Mouse (Mus musculus): ENCODE data around the gene Slc16a7. TPM values are rescaled to one million over a fixed set of nuclear protein-coding genes. Genes with fewer than 3 reads are reported as not detected.

Slc16a7 gene
- total RNA-seq, 2 experiments from 2014 or later = 7.8 to 12.8 TPM

DNA sequence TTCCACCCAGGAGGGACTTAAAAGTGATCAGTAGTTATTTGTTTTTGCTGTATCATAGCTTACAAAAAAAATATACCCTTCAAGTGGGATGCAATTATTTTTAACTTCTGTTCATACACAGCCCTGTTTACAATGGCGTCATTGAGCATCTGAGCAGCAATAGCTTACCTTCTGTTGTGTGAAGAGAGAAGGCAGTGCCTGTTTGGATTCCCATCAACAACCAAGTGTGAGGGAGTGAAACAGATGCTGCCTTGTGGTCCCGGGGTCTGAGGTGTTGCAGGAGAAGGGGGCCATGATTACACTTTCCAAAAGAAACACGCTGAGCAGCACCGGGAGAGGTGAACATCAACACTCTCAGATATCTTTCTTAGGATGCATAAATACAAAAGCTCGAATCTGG lies 201.7 kb downstream of the Slc16a7 start:
- no peak for DNase-seq (ENCODE audit: low spot score in 2 of 2)

DNA sequence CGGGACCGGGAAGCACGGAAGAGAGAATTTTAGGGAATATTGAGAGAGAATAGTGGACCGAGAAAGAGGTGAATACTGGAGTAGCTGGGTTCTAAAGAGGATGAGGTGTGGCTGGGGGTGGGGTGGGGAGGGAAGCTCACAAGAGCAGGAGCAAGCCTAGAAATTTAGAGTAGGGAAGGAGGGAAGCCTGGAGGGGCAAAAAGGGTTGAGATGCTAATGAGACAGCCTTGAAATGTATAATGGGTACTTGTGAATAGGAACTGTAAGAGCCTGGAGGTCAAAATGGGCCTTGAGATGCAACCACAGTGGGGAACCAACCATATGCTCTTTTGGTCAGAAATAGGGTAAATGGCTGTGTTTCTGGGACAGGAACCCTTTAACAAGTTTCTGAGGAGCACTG lies 203.9 kb downstream of the Slc16a7 start:
- no peak for DNase-seq (ENCODE audit: low spot score in 2 of 2)

DNA sequence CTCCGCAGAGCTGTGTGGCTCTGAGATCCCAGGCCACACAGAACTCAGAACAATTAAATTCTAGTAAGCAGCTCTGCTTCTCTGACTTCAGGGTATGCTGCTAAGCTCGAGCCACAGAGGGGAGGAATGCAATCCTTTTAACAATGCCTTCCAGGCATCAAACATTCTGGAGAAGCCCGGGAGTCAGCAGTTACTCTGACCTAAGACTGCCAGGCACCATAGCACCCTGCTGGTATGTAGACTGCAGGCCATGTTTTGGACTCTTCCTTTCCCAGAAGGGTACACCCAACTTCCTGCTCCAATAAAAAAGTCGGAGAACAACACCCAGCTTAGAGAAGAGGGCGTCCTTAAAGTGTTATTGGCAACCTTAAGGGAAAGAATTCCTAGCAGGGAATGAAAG lies 205.1 kb downstream of the Slc16a7 start:
- DNase-seq (ENCODE audit: low spot score in 2 of 2) = no peak

DNA sequence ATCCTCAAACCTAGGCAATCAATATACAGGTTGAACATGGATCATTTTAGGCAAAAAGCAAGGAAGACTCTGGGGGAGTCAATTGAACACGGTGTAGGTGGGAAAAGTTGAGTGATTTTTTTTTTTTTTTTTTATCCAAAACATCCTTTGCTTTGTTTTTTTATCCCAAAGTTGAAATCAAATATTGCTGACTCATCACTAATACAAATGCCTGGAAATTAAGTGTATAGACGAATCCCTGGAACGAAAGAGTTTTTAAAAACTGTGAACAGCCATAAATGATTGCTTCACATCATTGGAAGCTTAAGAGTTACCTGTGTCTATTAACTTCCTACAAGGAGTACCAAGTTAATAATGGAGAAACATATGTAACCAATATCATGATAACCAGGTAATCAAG lies 206.7 kb downstream of the Slc16a7 start:
- no peak for DNase-seq (ENCODE audit: low spot score in 2 of 2)

DNA sequence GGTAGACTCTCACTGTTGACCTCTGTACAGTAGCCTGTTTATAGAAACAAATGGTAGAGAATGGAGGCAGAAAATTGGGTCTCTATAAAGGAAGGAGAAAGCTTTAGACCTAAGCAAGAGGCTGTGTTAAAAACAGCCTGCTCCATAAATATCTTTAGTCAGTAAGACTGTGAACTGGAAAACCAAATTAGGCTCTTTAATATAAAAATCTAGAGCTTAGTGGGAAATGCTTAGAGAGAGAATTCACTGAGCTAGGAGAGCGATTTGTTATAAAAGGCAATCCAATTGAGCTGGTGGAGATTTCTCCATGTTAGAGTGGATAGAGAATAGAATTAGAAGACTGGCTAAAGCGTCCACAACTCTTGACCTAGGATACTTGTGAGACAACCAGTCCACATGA lies 211.5 kb downstream of the Slc16a7 start:
- DNase-seq (ENCODE audit: low spot score in 2 of 2) = no peak

DNA sequence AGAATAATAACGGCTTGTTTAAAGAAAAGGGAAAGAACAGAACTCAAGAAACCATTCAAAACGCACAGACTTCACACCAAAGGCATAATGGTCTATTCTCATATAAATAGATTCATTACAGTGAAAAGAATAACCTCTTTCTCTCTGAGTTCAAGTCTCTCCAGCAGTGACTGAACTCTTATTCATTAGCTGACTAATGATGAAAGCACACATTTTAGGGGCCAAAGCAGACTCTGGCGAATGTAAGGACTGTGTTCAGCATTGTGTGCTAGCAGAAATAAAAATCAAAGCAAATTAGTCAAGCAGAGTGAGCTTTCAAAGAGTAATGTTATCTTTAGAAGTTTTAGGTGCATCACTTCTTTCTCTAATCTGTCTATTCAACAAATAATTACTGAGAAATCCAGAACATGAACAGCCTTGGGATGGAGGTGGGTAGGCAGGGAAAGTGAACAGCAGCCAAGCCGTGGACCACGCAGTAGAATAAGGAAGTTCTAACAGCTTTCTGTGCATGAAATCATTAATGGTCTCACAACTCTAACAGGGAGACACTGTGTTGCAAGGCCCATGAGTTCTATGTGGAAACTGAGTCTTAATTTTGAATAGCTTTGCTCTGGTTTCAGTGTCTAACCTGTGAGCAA lies 214.1 kb downstream of the Slc16a7 start:
- DNase-seq (ENCODE audit: low spot score in 2 of 2) = no peak

DNA sequence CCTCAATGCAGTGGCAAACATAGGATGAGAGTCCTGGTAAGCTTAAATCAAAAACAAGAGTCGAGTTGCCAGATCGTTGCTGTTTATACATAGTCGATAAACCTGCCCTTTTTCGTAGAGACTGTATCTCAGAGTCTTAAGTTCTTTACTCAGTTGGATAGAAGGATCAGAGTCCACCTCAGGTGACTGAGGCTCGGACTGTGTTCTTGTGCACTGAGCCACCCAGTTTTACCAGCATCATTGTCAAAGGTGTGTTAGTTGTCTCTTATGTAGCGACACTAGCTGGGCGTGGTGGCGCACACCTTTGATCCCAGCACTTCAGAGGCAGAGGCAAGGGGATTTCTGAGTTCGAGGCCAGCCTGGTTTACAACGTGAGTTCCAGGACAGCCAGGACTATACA lies 217.6 kb downstream of the Slc16a7 start:
- no peak for DNase-seq (ENCODE audit: low spot score in 2 of 2)

DNA sequence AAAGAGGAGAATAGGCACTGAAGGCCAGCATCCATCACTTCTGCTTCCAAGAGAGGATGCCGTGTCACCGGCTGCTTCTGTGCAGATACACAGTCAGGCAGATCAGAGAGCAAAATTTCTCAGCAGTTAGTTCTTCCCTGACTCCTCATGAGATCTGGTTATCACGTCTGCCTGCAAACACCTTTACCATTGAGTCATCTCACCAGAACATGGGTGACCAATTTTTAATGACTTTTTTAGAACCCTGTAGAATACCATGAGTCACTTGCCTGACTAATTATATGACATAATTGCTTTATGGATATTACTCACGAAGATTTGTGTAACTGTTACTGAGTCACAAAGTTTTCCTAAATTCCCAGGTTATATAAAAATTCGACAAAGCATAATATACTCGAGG lies 218.1 kb downstream of the Slc16a7 start:
- DNase-seq (ENCODE audit: low spot score in 2 of 2) = no peak
